Mouse (Mus musculus) testis, postnatal 10 days (tissue): ENCODE measurements around the gene Pnrc2.
A peak's percentile ranks its signal among the peaks of the same experiment; 100 is the strongest.

Source experiments
- DNase-seq: peaks from one replicate; pipeline ENCODE4 v3.0.0; 2021; ENCODE audit warnings: low spot score

Pnrc2 gene

DNA sequence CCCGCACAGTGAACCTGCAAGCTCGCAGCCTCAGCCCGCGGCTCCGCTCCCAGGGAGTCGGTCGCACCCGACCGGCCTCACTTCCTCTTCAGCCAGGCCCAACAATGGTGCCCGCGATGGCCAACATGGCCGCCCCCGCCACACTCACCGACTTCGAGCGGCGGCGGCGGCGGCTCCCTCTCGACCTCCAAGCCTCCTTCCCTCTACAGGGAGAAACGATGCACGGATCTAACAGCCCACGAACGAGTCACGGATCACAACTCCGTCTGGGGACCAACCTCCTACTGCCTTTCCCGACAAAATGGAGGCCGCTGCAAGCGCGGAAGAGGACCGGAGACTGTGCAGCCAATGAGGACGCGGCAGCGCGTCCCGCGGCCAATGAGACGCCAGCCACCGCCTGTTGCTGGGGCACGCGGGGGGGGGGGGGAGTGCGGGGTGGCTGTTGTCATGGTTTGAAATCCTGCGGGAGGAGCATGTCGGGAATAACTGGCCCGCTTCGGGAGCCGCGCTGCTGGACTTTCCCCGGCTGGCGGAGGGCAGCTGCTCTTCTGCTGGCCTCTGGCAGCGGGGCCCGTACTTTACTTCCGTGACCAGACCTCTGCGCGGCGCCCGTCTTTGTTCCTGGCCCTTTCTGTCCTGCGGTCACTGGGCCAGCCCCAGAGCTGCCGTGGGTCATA, at the start of gene Pnrc2:
TSS of gene Pnrc2 (minus strand) at position 325 of the 677 bp plus-strand sequence.
- DNase-seq = peak; percentile 86

DNA sequence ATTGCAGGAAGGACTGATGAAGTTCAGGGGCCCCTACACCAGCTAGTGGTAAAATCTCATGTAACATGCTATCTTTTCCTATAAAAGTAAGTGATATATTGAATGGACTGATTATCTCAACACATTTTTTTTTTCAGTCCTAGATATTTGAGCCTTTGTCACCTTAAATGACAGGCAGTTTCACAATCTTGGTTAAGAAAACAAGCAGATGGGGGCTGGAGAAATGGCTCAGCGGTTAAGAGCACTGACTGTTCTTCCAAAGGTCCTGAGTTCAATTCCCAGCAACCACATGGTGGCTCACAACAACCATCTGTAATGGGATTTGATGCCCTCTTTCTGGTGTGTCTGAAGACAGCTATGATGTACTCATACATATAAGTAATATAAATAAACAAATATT, 48.5 kb upstream of the Pnrc2 start:
- no peak for DNase-seq

DNA sequence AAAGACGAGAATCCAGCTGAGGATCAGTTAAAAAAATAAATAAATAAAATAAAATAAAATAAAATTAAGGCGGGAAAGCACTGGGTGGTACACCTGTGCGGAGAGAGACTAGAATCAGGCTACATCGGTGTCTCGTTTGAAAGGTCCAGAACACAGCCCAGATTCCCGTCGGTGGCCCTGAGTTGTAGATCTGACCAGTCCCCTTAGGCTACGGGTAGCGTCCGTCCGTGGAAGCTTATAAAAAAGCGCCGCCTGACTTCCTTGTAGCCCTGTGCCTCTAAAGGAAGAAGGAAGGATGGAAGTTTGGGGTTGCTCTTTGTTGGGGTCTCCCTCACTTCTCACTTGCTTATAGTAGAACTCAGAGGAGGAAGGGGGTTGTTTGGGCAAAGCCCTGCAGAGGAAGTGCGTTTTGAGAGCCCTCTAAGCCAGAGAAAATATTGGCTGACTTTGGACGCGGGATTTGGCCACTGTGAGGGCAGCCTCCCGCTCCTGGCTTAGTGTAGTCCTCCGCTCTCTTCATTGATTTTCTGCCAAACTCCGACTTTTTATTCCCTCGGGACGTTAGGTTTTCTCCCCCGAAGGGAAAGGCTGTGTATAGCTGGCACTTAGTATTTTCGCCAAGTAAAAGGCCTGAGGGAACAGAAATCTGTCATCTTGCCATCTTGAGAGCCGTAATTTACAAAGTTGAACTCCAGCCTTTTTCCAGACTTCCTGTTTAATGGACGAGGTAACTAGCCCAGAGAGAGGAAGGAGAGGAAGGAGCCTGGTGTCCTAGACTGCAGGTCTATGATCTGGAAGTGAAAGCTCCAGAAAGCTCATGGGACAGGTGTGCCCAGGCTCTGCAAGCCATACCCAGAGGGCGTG, 47.8 kb upstream of the Pnrc2 start:
- DNase-seq = no peak

DNA sequence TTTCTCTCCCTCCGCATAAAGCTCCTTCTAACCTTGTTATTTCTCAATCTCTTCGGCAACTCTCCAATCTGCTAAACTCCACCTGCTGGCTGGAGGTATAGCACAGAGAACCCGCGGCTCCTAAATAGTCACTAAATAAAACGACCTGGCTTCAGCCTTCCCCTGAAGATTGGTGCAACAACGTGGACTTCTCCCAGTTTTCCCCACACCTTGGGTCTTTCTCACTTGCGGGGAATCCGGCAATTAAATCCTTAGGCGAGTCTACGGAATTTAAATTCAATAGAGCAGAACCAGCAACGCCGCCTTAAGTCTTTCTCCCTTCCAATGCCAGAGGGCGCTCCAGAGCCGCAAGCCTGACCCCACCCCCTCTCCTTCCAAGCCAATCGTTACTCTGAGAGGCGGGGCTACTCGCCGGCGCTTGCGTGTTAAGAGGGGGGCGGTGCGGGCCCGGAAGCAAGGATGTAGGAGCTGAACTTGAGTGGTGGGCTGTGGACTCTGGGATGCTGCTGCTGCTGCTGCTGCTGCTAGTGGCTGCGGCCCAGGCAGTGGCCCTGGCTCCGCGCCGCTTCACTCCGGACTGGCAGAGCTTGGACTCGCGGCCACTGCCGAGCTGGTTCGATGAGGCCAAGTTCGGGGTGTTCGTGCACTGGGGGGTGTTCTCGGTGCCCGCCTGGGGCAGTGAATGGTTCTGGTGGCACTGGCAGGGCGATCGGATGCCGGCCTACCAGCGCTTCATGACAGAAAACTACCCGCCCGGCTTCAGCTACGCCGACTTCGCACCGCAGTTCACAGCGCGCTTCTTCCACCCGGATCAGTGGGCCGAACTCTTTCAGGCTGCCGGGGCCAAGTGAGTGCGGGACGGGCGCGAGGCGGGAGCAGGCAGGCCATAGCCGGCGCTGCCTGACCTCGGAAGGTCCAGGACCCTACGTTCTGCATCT, 46.9 kb upstream of the Pnrc2 start, which contains the start of gene Fuca1:
TSS of gene Fuca1 (plus strand) at position 432 of the 938 bp plus-strand sequence.
- peak; percentile 97 for DNase-seq

DNA sequence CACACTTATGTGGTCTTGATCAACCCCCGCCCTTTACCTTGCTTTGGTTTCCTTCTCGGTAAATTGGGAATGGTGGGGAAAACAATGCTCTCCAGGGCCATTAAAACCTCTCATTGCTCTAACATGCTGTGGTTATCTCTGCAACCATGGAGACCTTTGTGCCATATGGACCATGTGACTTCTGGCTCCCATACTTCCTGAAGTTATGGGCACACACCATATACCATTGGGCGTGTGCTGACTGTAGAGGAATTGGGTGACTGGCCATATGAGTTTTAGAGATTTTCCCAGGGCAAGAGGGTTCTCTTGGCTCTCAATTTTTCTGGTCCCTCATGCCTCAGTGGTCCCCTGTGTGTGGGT, 45.6 kb upstream of the Pnrc2 start:
- no peak for DNase-seq

DNA sequence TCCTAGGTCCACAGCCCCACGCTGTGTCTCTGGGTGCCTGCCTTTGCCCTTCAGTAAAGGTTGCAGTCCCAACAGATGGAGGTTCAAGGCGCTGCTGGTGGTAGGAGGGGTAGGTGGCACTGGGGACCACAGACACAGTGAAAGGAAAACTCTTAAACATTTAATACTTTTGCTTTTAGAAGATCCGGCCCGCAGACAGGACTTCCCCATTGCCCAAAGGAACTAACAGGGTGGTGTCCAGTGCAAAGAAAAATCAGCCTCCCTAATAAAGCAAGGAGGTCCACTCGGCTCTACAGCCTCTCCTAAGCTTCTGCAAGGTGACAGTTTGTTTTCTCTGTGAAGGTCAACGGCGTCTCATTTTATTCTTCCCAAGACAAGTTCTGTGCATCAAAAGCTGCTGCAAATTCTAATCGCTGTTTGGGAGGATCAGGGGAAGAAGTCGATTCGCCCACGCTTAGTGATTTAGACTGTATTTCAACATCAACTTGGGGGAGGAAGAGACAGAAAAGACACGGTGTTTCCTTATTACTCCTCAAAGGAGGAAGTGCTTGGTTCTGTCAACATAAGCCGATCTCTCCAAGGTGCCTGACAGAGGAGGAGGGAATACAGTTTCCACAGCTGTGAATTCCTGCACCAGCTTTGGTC, 45.1 kb upstream of the Pnrc2 start:
- DNase-seq = no peak

DNA sequence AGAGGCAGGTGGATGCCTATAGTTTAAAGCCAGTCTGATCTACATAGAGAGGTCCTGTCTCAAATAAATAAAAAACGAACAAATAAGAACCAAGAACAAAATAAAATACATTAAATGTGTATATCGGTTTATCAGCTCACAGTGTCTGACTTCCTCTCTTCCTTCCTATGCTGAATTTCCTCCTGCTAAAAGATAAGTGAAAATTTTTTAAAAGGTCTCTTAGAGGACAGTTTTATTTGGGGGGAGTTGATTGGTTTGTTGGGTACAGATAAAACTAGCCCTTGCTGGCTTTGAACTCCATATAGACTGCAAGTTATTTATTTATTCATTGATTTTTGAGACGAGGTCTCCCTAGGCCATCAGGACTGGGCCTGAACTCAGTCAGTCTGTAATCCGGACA, 39.8 kb upstream of the Pnrc2 start:
- no peak for DNase-seq

DNA sequence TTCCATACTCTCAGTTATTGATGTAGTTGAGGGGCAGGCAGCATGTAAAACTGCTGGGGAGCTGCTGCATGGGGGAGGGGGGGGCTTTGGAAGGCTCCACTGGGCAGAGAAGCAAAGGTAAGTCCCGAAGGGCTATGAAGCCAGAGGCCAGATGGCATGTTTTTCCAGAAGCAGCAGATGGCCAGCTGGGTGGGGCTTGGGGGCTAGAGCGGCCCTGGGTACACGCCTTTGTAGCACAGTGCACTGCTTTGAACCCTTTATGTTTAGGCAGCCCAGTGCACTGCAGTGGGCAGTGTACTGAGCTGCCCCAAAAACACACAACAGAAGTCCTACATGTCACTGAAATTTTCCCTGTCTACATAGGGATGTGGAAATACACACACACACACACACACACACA, 39.2 kb upstream of the Pnrc2 start:
- no peak for DNase-seq

DNA sequence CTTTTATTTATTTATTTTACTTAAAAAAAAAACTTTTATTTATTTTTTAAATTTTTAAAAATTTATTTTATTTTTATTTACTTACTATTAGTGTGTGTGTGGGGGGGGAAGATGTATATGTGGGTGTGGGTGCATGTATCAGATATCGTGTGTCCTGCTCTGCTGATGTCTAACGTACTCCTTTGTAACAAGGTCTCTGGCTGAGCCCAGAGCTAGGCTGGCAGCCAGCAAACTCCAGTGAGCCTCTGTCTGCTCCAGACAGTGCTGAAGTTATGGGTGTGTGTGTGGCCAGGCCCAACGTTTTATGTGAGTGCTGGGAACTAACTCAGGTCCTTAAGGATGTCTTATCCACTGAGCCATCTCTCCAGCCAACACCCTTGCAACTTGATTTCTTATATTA, 38.5 kb upstream of the Pnrc2 start:
- no peak for DNase-seq

DNA sequence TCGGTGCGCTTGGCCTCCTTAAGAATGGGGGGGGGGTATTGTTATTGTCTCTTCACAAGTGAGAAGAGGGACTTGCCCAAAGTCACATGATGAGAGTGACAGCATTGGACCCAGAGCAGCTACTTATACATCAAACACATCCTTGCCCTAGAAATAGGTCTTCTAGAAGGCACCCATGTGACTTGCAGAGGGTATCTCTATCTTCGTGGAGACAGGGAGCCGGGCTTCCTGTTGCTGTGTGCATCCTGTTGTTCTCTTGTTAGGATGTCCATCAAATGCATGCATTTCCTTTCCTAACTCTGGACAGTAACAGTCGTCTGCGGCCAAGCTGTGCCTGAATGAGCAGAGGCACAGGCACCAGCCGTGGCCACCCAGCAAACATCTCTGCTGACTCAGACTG, 37.9 kb upstream of the Pnrc2 start:
- no peak for DNase-seq

DNA sequence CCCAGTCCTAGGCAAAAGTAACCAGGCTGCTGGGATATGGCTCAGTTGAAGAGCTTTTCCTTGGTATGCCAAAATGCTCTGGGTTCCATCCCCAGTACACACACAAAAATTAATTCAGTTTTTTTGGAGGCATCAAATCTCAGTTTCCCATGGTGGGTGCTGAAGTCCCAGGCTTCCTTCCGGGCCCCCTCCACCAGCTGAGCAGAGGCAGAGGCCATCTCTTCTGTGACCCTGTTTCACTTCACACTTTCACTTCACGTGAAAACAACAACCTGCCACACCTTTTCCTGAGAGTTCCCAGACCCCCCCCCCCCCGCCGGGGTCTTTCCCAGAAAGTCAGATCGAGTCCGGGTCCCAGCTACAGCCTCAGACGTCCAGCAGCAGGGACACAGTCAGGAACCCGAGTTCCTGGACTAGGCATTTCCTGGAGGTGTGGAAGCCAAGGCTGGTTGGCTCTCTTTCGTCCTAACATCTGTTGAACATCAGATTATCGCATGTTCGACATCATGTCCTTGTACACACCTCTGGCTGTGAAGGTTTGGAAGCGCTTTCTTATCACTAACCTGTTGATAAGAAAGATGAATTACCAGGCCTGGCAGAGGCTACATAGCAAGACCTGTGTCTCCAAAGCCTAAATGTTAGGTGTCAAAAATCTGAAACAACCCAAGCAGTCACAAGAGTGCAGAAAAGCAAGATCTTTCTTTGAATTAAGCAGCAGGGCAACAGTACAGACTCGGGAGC, 35.8 kb upstream of the Pnrc2 start:
- no peak for DNase-seq

DNA sequence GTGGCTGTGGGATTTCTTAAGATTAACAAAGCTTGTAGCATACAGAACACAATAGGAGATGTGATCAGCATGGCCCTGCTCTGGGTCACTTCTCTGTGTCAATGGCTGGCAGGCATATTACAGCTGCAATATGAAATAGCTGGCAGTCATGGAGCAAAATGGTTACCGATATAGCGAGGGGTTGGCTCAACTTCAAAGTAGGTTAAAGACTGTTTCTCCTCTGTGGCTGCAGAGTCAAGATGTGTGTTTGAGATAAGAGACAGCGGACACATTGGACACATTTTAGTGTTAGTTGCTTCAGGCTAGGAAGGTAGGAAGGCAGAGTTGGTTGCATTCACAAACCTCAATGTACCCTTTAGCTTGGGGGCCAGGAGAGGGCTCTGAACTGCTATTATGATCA, 33.0 kb upstream of the Pnrc2 start:
- no peak for DNase-seq

DNA sequence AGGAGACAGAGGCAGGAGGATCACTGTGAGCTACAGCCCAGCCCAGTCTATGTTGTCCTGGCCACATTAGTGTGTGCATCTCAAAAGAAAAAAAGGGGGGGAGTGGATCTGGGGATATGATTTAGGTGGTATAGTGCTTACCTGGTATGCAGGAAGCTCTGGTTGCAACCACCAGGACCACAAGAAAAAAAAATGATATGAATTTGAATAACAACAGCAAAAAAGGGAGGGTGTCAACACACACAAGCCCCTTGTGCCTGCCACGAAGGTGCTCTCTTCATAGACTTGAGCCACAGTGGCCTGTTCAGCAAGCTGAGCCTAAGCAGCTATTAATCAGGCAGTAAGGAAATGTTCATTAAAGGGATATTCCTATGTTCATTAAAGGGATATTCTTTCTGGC, 31.2 kb upstream of the Pnrc2 start:
- no peak for DNase-seq

DNA sequence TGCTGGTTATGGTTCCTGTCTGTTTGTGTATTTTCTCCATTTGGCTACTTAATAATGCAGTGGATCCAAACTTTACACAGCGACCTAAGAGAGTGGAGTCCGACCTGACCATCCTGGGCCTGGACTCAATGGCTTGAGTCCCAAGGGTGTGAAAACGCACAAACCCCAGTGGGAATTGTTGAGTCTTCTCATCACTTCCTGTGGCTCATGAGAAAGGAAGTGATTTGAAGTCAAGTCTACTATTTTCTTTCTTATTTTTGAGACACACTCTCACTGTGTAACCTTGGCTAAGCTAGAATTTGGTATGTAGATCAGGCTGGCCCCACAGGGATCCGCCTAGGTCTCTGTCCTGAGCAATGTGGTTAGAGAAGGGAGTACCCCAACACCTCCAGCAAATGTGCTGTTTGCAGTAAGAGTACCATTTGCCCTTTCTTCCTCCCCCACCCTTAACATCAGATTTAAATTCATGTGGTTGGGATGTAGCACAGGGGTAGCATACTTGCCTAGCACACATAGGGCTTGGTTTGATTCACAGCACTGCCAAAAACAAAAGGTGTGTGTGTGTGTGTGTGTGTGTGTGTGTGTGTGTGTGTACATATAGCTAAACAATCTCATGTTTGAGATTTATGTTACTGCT, 29.1 kb upstream of the Pnrc2 start:
- no peak for DNase-seq

DNA sequence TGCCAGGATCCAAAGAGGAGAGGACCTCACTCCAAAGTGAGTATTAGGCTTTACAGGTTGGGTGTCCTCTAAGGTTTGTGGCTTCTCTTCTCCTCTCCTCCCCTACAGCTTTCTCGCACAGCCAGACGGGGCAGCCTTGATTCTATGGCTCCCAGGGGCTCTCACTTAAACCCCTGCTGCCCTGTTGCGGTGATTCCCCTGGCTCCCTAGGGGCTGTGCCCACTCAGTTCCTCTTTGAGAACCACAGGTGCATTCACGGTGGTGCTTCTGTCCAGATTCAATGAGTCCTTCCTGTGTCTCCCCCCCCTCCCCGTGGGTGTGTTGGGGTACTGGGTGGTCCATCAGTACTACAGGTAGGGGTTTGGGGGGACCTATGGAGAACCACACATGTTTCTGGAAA, 26.4 kb upstream of the Pnrc2 start:
- DNase-seq = no peak

DNA sequence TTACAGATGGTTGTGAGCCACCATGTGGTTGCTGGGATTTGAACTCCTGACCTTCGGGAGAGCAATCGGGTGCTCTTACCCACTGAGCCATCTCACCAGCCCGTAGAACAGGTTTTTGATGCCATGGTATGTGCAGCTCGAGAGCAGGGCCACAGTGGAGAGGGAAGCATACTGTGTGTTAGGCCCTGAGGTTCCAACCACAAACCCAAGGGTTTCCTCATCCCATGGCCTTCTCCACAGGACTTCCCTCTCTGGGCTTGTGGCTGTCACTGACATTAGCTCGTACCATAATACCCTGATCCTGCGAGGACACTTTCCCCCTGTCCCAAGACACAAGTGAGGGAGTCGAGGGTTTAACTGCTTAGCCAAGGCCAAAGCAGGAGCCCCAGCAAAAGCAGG, 25.4 kb upstream of the Pnrc2 start:
- no peak for DNase-seq

DNA sequence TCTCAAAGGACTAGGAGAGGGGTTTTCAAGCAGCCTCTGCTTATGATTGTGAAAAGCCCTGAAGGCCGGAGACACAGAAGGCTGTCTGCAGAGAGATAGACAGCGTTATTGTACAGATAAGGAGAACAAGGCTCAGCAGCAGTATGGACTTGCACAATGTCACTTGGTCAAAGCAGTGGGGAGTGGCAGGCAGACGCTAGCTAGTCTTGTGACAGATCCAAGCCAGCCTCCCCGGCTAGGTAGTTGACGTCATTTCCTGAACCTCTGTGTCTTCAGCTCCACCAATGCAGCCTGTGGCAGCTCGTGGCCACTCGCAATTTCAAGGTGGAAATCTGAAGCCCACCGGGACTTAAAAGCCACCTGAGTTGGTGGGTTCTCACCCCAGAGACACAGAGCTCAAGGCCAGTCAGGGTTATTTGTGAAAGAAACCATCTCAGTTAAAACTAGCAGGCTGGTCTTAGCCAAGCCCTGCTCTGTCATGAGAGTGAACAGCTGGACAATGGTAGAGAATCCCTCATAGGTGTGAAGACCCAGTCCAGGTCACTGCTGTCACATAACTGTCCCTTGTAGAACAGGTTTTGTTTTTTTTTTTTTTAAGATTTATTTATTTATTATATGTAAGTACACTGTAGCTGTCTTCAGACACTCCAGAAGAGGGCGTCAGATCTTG, 24.9 kb upstream of the Pnrc2 start:
- no peak for DNase-seq

DNA sequence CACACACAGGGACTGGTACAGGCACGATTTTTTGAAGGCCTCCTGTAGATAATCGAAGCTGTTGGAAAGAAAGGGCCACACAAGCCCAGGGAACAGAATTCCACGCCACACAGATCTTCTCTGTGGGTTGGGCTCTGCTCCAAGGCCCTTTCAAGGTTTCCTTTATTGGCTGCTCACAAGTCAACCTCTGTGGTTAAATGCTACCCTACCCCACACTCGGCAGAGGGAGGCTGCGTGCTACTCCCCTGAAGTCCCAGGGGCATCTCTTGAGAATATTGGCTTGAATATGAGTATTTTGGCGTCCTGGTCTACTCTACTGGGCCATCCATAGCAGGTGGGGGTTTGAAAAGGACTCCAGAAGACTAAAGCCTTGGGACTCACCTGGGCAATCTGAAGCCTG, 22.5 kb upstream of the Pnrc2 start:
- no peak for DNase-seq

DNA sequence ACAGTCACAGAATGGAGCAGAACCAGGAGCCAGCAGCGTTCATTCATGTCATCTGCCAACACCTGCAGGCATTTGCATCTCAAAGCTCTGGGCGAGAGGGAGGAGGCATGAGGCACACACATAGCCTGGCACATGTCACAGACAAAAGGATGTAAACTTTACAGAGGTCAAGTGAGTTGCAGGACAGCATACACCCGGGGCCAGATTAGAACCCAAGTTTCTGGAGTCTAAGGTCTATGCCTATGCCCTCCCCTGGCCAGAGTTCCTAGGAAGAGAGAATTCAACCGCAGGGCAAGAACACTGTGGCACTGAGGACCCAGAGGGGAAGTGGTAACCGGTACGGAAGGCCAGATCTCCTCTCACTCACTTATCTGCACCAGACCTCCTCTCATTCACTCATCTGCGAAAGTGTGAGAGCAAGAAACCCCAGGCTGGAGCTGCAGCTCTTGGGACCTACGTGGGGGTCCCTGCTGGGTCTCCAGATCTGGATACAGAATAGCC, 21.5 kb upstream of the Pnrc2 start, which contains the start of gene Cnr2:
TSS of gene Cnr2 (plus strand) at position 324 of the 501 bp plus-strand sequence.
- no peak for DNase-seq

DNA sequence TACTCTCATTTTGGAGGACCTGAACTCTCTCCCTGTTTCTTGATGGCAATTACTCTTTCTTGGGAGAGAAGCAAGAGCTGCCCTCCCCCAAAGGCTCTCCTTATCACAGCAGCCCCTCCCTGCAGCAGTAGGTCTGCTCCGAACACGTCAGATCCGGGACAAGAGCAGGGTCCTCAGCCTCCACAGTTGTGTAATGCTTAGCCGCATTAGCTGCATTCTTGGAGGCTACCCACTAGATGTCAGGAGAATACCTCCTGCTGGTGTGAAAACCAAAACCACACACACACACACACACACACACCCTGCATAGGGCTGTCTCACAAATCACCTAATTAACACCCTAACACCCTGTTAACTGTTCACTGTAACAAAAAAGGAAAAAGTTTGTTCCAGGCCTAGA, 19.2 kb upstream of the Pnrc2 start:
- no peak for DNase-seq
